Mouse (Mus musculus) left cerebral cortex, adult 11 months (tissue): ENCODE measurements at regions not wholly inside any gene's neighbourhood (a gene's known extent, or its start where the extent isn't known, plus 50 kb on each side); places are given as distances from the start of the nearest gene placed in this dataset.

Source experiments
- DNase-seq: peaks from one replicate; pipeline ENCODE4 v3.0.0; 2022; ENCODE audit warnings: low spot score

DNA sequence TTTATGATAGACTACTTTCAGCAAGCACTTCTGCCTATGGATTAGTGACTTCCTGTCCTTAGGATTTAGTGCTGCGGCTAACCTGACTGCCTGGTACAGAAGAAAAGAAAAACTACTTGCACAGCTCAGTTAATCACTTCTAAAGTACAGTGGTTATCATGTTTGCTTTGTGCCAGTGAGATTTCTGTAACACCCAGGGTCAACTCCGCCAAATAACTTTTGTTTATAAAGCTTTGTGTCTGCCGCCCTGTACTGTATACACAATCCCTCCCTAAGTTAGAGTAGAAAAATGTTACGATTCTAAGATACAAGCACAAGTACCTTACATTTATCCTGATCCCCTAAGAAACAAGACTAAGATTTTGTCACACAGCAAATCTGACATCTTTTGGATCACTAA is 120.1 kb upstream of the Ift57 start:
- DNase-seq: no peak

DNA sequence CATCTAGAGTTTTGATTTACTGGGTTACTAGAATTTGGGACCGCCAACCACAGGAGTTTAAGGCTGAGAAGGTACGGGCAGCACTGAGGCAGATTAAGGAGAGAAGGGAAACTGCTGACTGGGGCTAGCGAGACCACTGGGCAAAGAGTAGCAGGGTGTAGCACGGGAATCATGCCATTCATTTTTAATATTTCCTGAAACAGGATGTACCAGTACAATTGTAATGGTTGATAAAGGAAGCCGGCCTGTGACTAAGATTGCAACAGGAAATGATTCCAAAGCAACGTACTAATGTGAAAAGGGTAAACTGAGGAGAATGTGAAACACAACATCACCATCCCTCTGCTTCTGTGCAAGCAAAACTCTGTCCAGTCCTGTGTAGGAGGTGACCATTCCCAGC is 118.3 kb upstream of the Ift57 start:
- DNase-seq: no peak

- DNase-seq: no peak
These were observed 92.5 kb upstream of the Ift57 start for GRCm38 (mm10) chr16:49606500-49606899.

- no peak for DNase-seq
These were observed 84.2 kb upstream of the Ift57 start for GRCm38 (mm10) chr16:49614801-49615200.

- no peak for DNase-seq
These were observed 83.6 kb upstream of the Ift57 start for GRCm38 (mm10) chr16:49615342-49616020.

DNA sequence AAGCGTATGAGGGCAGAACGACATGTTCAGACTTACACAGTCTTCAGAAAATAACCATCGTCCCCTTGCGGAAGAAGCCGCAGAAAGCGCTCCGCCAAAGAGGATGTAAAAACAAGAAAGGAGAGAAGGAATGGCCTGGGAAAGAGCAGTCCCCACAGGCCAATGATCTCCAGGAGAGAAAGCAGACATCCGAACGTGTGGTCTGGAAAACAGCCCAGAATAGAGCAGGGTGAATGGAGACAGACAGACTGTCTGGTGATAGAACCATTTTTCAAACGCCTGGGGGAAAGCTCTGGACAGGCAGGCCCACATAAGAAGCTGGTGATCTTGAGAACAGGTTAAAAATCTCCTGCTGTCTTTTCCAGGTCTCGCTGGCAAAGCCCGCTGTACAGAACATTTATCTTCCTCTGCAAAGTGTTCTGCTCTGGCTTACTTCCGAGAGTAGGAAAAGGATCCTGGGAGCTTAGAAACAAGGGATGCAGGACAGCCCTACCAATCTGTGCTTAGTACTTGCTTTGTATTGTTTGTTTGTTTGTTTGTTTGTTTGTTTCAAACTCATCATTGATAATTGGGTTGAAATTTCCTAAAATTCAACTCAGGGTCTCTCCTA is 82.7 kb upstream of the Ift57 start:
- DNase-seq: no peak

DNA sequence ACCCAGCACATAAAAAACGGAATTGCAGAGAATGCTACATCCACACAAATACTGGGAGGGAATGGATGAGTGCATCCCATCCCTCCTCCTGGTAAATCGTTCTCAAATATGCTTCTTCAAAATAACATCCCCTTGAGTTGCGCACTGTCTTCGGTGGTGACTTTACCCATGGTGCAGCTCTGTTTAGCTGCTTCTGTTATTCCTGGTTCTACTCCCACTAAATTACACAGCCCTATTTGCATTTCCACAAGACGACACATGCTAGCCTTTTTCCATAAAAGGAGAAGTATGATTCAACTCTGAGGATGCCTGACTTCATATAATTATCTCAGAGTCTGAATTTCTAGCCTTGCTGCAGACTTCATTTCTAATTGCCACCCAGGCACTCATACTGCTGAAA is 65.5 kb upstream of the Ift57 start:
- DNase-seq: no peak

GRCm38 (mm10) chr16:49635506-49635905 is 63.5 kb upstream of the Ift57 start:
- no peak for DNase-seq

DNA sequence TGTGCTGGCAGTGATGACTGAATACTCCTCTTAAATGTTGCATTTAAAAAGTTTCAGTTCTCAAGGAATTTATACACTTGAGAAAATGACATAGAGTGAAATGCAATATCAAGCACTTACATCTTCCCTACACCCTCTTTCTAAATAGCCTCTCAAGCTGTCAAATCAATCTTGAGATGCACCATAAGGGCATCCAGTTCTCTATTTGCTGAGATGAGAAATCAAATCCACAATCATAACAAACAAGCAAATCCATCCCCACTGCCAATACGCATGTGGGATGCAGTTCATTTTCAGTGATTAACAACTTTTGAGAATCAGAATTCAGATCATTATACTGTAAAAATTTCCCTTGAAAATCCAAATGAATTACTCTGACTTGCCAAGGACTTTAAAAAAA is 62.6 kb upstream of the Ift57 start:
- DNase-seq: no peak

- no peak for DNase-seq
These were observed 56.3 kb upstream of the Ift57 start for GRCm38 (mm10) chr16:49642696-49643095.

DNA sequence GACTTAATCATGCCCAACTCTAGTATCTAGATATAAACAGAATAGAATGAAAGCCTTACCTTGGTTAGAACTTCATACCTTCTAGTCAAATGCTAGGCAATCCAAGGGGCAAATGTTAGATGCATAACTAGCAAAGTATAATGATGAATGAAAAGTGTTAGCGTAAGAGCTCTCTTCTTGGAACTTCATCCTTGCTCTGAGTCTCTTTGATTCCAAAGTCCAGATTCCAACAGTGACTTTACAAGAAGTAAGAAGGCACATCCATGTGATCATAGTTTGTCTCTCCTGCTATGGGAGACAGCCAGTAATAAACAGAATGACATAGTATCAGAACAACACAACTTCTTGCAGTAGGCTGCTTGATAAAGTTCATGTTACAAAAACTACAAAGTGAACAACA is 54.6 kb upstream of the Ift57 start:
- DNase-seq: no peak

- no peak for DNase-seq
These were observed 52.6 kb upstream of the Ift57 start for GRCm38 (mm10) chr16:49646479-49646878.
